Mouse (Mus musculus) erythroblast, embryonic 14.5 days (primary cell): ENCODE data around the gene Plekhh2. TPM values are rescaled to one million over a fixed set of nuclear protein-coding genes. Genes with fewer than 3 reads are reported as not detected.

Experiments
- H3K27me3 ChIP-seq: 2 replicates; pipeline ENCODE4 v1.6.1; 2012; ENCODE audit warnings: inconsistent platforms; ENCODE audit not compliant: control insufficient read depth
- H3K36me3 ChIP-seq: 2 replicates; pipeline ENCODE4 v1.6.1; 2012; ENCODE audit warnings: mild to moderate bottlenecking, inconsistent platforms; ENCODE audit not compliant: control insufficient read depth
- H3K4me1 ChIP-seq: 2 replicates; pipeline ENCODE4 v1.6.1; 2012; ENCODE audit warnings: inconsistent platforms; ENCODE audit not compliant: control insufficient read depth
- H3K4me3 ChIP-seq: replicated peaks from 2 replicates; pipeline ENCODE3; 2012; ENCODE audit warnings: moderate library complexity, mild to moderate bottlenecking, inconsistent platforms
- H3K9me3 ChIP-seq: 2 replicates; pipeline ENCODE4 v1.6.1; 2012; ENCODE audit warnings: low read length, inconsistent platforms, mixed read lengths; ENCODE audit not compliant: control insufficient read depth
- GATA1 ChIP-seq: IDR thresholded peaks from 2 replicates; pipeline ENCODE4 v1.6.1; 2012; ENCODE audit warnings: low read length, inconsistent platforms, mixed read lengths
- TAL1 ChIP-seq: IDR thresholded peaks from 3 replicates; pipeline ENCODE4 v1.6.1; 2012; ENCODE audit warnings: low read length, inconsistent platforms, mixed read lengths
- polyA plus RNA-seq: library from polyadenylated mRNA; stranded (reverse); fragments of >175 nt; gene quantifications from 2 replicates; pipeline ENCODE4 v1.2.3, GENCODE M21; 2012

Gene Plekhh2
- polyA plus RNA-seq, 1 experiment, result not detected

DNA sequence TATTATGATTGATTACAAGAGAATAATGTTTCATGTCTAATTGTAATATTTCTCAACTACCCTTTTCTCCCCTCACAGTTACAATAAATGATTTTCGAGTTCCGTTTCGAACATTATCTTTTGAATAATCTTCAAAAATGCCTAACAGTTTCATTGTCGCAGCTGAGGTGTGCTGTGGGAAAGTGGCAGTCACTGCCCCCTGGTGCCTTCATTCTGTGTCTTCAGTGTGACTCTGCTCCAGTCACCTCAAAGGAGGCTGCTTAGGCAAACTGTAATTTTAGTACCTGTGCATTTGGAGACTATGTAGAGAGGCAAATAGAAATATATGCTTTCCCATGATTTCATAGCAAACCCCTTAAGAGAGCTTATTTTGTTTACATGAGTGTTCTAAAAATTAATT lies 110.3 kb downstream of the Plekhh2 start:
- Histone ChIP-seq H3K9me3 (no peaks in the 10 kb centered on the region), H3K4me3 (no peak overlapping the region), H3K4me1 (peaks cover 4% of the 10 kb centered on the region), H3K27me3 (no peaks in the 10 kb centered on the region), H3K36me3 (no peaks in the 10 kb centered on the region)
- TF ChIP-seq GATA1, result no peak
- no peak for TF ChIP-seq TAL1

DNA sequence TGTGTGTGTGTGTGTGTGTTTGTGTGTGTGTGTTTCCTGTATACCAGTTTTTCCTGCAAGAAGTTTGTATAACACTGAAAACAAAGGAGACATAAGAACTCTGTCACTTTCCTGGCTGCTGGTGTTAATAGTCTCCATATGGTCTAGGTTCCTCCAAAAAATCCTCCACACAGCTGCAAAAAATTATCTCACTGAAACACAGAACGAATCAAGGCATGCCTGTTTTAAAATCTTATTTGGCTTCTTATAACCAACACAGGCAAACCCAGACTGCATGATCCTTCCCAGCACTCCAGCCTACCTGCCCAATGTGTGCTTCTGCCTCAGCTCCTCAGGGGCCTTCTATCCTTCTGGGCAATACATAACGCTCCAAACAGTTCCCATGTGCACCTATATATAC lies 111.2 kb downstream of the Plekhh2 start:
- H3K27me3 ChIP-seq, result no peaks in the 10 kb centered on the region
- TF ChIP-seq GATA1 (no peak), TAL1 (no peak)
- H3K4me1 ChIP-seq, result peaks cover 4% of the 10 kb centered on the region
- no peak overlapping the region for H3K4me3 ChIP-seq
- no peaks in the 10 kb centered on the region for H3K36me3 ChIP-seq
- no peaks in the 10 kb centered on the region for H3K9me3 ChIP-seq

DNA sequence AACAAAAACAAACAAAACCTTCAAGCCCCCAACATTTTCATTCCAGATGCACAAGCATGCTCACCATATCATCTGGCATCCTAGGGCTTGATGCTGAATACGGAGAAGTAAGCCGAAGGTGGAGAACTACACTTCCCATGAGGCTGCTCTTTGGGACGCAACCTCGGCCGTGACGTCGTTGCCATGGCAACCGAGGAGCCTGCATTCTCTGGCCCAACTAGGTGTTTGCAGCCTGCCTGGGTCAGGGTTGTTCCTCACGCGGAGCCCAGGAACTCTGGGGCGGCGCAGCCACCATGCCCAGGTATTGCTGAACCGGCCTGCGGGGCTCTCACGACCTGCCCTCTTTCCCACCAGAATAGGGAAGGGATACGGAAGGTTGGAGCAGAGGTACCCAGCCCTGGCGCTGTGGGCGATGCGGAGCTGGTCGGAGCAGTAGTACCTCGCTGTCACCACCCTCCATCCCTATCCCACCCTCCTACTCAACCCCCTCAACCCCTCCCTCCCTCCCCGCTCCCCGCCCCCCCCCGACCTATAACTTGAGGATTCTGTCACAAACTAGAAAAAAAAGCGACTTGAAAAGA lies 114.7 kb downstream of the Plekhh2 start, which contains the start of gene Dync2li1:
Gene Dync2li1 (plus strand): TSS at position 221 of the 581 bp plus-strand sequence.
- H3K4me3 ChIP-seq, result peak within 1 kb of the TSS; percentile 53
- H3K9me3 ChIP-seq, result no peaks in the 10 kb centered on the region
- no peaks in the 10 kb centered on the region for H3K36me3 ChIP-seq
- TF ChIP-seq GATA1 (no peak), TAL1 (no peak)
- H3K4me1 ChIP-seq, result peaks cover 4% of the 10 kb centered on the region
- H3K27me3 ChIP-seq, result no peaks in the 10 kb centered on the region

DNA sequence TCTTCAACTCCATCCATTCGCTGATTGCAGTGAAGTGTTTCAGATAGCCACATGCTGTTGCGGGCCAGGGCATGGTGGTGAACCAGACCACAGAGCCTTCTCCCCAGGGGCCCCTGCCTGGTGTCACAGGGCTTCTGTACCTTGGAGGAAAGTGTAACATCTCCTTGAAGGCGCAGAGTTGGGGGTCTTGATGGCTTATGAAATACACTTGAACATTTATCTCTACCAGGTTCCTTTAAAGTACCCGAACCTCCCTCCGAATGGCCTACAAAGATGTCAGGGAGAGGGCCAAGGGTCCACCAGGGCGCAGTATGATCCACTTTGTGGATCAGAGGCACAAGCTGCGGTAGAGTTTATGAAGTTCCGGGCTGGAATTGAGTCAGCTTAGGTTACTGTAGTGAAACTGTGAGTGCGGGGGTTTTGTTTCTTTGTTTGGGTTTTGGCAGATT lies 115.2 kb downstream of the Plekhh2 start:
- no peaks in the 10 kb centered on the region for H3K27me3 ChIP-seq
- H3K9me3 ChIP-seq, result no peaks in the 10 kb centered on the region
- H3K4me3 ChIP-seq, result no peak overlapping the region
- H3K4me1 ChIP-seq, result peaks cover 4% of the 10 kb centered on the region
- TF ChIP-seq TAL1 (no peak), GATA1 (no peak)
- H3K36me3 ChIP-seq, result no peaks in the 10 kb centered on the region

DNA sequence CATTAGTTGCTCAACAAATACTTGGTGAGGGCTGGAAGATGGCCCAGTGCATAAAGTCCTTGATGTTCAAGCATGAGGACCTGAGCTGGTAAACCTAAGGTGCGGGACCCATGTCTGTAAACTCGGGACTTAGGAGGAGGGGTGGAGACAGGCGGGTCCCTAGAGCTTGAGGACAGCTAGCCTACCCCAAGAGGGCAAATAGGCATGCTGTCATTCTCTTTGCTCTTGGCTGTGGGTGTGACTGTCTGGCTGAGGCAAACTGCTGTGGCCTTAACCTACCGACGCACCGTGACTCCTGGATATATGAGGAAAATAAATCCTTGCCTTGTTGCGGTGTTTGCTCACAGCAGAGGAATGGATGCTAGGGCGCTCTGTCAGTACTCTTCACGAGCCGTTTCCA lies 116.0 kb downstream of the Plekhh2 start:
- H3K36me3 ChIP-seq, result no peaks in the 10 kb centered on the region
- H3K4me1 ChIP-seq, result peaks cover 4% of the 10 kb centered on the region
- no peak overlapping the region for H3K4me3 ChIP-seq
- no peaks in the 10 kb centered on the region for H3K9me3 ChIP-seq
- H3K27me3 ChIP-seq, result no peaks in the 10 kb centered on the region
- TF ChIP-seq TAL1 (no peak), GATA1 (no peak)

DNA sequence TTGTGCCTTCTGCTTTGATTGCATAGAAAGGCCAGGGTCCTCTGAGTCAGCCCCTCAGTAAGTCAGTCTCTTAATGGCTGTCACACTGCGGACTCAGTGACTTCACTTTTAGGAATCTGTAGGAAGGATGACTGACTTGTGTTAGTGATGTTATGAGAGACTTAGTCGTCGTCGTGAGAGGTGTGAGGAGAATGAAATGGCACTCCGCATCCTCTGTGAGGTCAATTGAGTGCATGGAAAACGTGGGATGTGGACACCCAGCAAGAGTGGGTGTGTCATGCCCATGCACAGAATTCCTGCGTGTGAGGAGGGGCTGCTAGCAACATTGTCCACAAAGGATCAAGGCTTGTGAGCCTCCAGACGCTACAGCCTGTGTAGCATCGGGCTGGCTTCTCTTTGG lies 116.9 kb downstream of the Plekhh2 start:
- peaks cover 4% of the 10 kb centered on the region for H3K4me1 ChIP-seq
- TF ChIP-seq GATA1 (no peak), TAL1 (no peak)
- H3K36me3 ChIP-seq, result no peaks in the 10 kb centered on the region
- no peaks in the 10 kb centered on the region for H3K27me3 ChIP-seq
- no peaks in the 10 kb centered on the region for H3K9me3 ChIP-seq
- H3K4me3 ChIP-seq, result no peak overlapping the region

DNA sequence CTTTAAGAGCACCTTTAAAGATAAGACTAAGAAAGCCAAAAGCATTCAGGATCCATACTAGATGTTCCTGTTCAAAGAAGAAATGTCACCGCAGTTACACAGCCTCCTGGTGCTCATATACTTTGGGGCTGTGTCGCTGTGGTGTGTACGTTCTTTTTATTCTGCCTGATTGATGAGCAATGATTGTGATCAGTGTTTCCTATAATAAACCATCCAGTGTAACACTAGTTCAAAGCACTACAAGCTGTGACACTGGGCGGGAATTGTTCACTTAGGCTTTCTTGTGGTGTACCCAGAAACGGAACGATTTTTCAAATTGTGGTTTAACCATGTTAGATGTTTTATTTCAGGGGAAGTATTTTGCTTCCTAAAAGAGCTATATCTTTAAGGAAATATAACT lies 120.1 kb downstream of the Plekhh2 start:
- no peaks in the 10 kb centered on the region for H3K27me3 ChIP-seq
- no peaks in the 10 kb centered on the region for H3K9me3 ChIP-seq
- TF ChIP-seq GATA1 (no peak), TAL1 (no peak)
- no peak overlapping the region for H3K4me3 ChIP-seq
- no peaks in the 10 kb centered on the region; the same call in 1 of the 2 replicates for H3K4me1 ChIP-seq
- H3K36me3 ChIP-seq, result no peaks in the 10 kb centered on the region

DNA sequence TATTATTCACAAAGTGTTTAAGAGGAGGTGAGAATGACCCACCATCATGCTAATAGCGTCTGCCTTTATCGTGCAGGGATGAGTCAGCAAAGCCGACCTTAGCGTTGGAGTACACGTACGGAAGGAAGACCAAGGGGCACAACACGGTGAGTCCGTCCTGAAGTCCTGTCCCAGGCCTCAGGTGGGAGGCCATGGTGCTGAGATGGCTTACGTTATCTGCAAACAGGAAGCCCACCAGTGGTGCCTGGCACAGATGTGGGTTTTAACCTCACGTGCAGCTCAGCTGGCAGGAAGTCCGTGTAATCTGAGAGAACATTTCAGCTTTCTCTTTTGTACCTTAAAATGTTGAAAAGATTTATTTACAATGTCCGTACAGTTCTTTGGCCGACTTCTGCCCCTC lies 121.7 kb downstream of the Plekhh2 start:
- H3K9me3 ChIP-seq, result no peaks in the 10 kb centered on the region
- TF ChIP-seq GATA1, result no peak
- TF ChIP-seq TAL1, result no peak
- H3K4me1 ChIP-seq, result no peaks in the 10 kb centered on the region
- H3K27me3 ChIP-seq, result no peaks in the 10 kb centered on the region
- no peak overlapping the region for H3K4me3 ChIP-seq
- H3K36me3 ChIP-seq, result no peaks in the 10 kb centered on the region

DNA sequence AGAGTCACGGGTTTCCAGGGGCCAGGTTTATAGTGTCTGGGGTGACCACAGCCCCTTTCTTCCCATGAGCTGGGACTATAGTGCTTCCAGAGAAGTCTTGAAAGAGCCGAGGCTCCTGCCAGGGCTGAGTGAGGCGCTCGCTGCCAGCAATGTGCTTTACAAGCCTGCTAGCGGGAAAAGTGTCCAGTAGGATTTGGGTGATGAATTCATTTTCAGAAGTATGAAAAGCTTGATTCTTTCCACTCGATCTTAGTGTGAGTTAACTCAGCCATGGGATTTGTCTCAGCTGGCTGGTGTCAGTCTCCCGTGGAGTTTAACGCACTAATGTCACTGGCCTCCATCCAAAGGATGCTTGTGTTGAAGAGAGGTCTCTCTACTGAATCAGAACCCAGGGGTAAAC lies 124.6 kb downstream of the Plekhh2 start:
- no peaks in the 10 kb centered on the region for H3K36me3 ChIP-seq
- TF ChIP-seq TAL1 (no peak), GATA1 (no peak)
- H3K27me3 ChIP-seq, result no peaks in the 10 kb centered on the region
- no peaks in the 10 kb centered on the region for H3K9me3 ChIP-seq
- no peak overlapping the region for H3K4me3 ChIP-seq
- H3K4me1 ChIP-seq, result no peaks in the 10 kb centered on the region

DNA sequence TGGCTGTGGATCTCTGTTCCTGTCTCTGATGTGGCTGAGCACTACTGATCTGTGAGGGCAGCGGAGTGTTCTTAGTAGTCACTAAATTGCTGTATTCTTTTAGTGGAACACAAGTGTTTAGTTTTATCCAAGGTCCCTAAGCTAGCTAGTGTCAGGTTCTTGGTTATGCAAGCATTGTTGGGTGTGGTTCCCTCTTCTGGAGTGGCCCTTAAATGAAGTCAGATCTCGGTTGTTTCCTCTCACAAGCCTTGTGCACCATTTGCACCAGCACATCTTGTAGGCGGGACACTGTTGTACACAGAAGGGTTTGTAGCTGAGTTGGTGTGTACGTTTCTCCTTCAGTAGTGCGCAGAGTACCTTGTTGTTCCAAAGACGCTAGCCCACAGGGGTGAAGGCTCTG lies 126.3 kb downstream of the Plekhh2 start:
- Histone ChIP-seq H3K4me1 (no peaks in the 10 kb centered on the region), H3K4me3 (no peak overlapping the region), H3K27me3 (no peaks in the 10 kb centered on the region), H3K9me3 (no peaks in the 10 kb centered on the region), H3K36me3 (no peaks in the 10 kb centered on the region)
- no peak for TF ChIP-seq GATA1
- TF ChIP-seq TAL1, result no peak
